Mouse (Mus musculus) lung, postnatal 0 days (tissue): ENCODE measurements around the gene Nbeal1. TPM values are rescaled to one million over a fixed set of nuclear protein-coding genes. Genes with fewer than 3 reads are reported as not detected.
"Not testable (repeated sequence)": the region's sequence is repeated elsewhere in the genome, so short reads cannot be mapped to it uniquely, and the experiment has no call there.

Source experiments
- ATAC-seq: fragments of 200-750 bp; cut with Nextera tagmentation; 2 replicates; pipeline ENCODE4 v1.8.0; 2017; ENCODE audit warnings: moderate library complexity
- DNase-seq: peaks from one replicate; pipeline ENCODE4 v3.0.0-alpha.2; 2016; ENCODE audit warnings: low spot score
- H3K27ac ChIP-seq: fragments of 300-500 bp; sonication (generic); 2 replicates; pipeline ENCODE4 v1.5.1; 2014; ENCODE audit warnings: antibody characterized with exemption, mild to moderate bottlenecking, low read length, mixed read lengths
- H3K27me3 ChIP-seq: fragments of 300-500 bp; sonication (generic); replicated peaks from 2 replicates; pipeline ENCODE4 v1.6.1; 2014; ENCODE audit warnings: low read length, mixed read lengths; ENCODE audit not compliant: insufficient read depth
- H3K36me3 ChIP-seq: fragments of 300-500 bp; sonication (generic); 2 replicates; pipeline ENCODE4 v1.6.1; 2014; ENCODE audit warnings: low read length, mixed read lengths; ENCODE audit not compliant: insufficient read depth
- H3K4me1 ChIP-seq: fragments of 300-500 bp; sonication (generic); 2 replicates; pipeline ENCODE4 v1.6.1; 2014; ENCODE audit warnings: antibody characterized with exemption, low read depth, low read length, mixed read lengths; ENCODE audit not compliant: insufficient read depth
- H3K4me2 ChIP-seq: fragments of 300-500 bp; sonication (generic); replicated peaks from 2 replicates; pipeline ENCODE4 v1.6.1; 2014; ENCODE audit warnings: low read depth, mild to moderate bottlenecking, low read length, moderate library complexity, mixed read lengths
- H3K4me3 ChIP-seq: fragments of 300-500 bp; sonication (generic); 2 replicates; pipeline ENCODE4 v1.5.1; 2014; ENCODE audit warnings: low read depth, low read length
- H3K9ac ChIP-seq: fragments of 300-500 bp; sonication (generic); replicated peaks from 2 replicates; pipeline ENCODE4 v1.6.1; 2014; ENCODE audit warnings: low read depth, mild to moderate bottlenecking
- H3K9me3 ChIP-seq: fragments of 300-500 bp; sonication (generic); 2 replicates; pipeline ENCODE4 v1.6.1; 2016; ENCODE audit warnings: low read length, mixed read lengths
- CTCF ChIP-seq: IDR thresholded peaks from 2 replicates; pipeline ENCODE4 v1.5.1; 2016; ENCODE audit warnings: antibody characterized with exemption, mild to moderate bottlenecking
- EP300 ChIP-seq: IDR thresholded peaks from 2 replicates; pipeline ENCODE4 v1.6.1; 2016; ENCODE audit warnings: antibody characterized with exemption, mild to moderate bottlenecking, control low read depth
- WGBS: fragments of 180-500 bp; shearing (Covaris S2); extraction: QIAGEN DNeasy Blood & Tissue Kit; methylation state at CpG from one replicate; pipeline ENCODE4 v1.1.7; 2014; 5-methylcytosine and 5-hydroxymethylcytosine counted together
- polyA plus RNA-seq: library from polyadenylated mRNA; unstranded; fragments of >200 nt; fragmentation: Nextera tagmentation; extraction: Ambion mirVana; gene quantifications from 2 replicates; pipeline ENCODE4 v1.2.1, GENCODE M21; 2015

Nbeal1 gene
- polyA plus RNA-seq, 1 experiment from 2014 or later, result 11.8 TPM

- Histone ChIP-seq H3K4me3 (no peak overlapping the region), H3K9ac (no peak overlapping the region), H3K36me3 (no peaks in the 10 kb centered on the region), H3K9me3 (no peaks in the 10 kb centered on the region), H3K4me2 (no peak overlapping the region), H3K27me3 (no peaks in the 10 kb centered on the region), H3K27ac (no peak overlapping the region), H3K4me1 (no peaks in the 10 kb centered on the region)
- ATAC-seq, result no peak
- TF ChIP-seq EP300 (no peak), CTCF (no peak)
- no peak for DNase-seq
- WGBS, result 63% methylated on average over 2 of the region's 2 CpGs
Observed at GRCm38 (mm10) chr1:60169626-60170025, 10.8 kb upstream of the Nbeal1 start.

GRCm38 (mm10) chr1:60170251-60170650 is 10.1 kb upstream of the Nbeal1 start:
- H3K4me2 ChIP-seq, result no peak overlapping the region
- no peak overlapping the region for H3K4me3 ChIP-seq
- ATAC-seq (no peak), DNase-seq (no peak)
- no peaks in the 10 kb centered on the region for H3K4me1 ChIP-seq
- no peaks in the 10 kb centered on the region for H3K9me3 ChIP-seq
- no peaks in the 10 kb centered on the region for H3K27me3 ChIP-seq
- TF ChIP-seq CTCF, result no peak
- no peak for TF ChIP-seq EP300
- H3K9ac ChIP-seq, result no peak overlapping the region
- no peaks in the 10 kb centered on the region for H3K36me3 ChIP-seq
- H3K27ac ChIP-seq, result no peak overlapping the region
- WGBS, result 44% methylated on average over 2 of the region's 2 CpGs

GRCm38 (mm10) chr1:60173119-60173518 is 7.3 kb upstream of the Nbeal1 start:
- no peak for ATAC-seq
- Histone ChIP-seq H3K4me2 (no peak overlapping the region), H3K27me3 (no peaks in the 10 kb centered on the region), H3K36me3 (no peaks in the 10 kb centered on the region), H3K27ac (no peak overlapping the region), H3K4me3 (no peak overlapping the region), H3K9me3 (no peaks in the 10 kb centered on the region), H3K9ac (no peak overlapping the region), H3K4me1 (no peaks in the 10 kb centered on the region)
- no peak for DNase-seq
- no peak for TF ChIP-seq CTCF
- no peak for TF ChIP-seq EP300
- 79% methylated on average over 3 of the region's 3 CpGs for WGBS

- not testable (repeated sequence) for H3K4me2 ChIP-seq, H3K27me3 ChIP-seq, H3K9ac ChIP-seq, DNase-seq, ATAC-seq, H3K4me3 ChIP-seq, H3K27ac ChIP-seq, H3K9me3 ChIP-seq, H3K4me1 ChIP-seq, H3K36me3 ChIP-seq
- WGBS, result 83% methylated on average over 1 of the region's 1 CpGs
Observed at GRCm38 (mm10) chr1:60177814-60178213, 2.6 kb upstream of the Nbeal1 start.

- Histone ChIP-seq H3K27ac (peak overlapping the region; percentile 98; the same call in 1 of the 2 replicates), H3K27me3 (no peaks in the 10 kb centered on the region), H3K4me1 (no peaks in the 10 kb centered on the region), H3K9ac (no peak overlapping the region), H3K9me3 (no peaks in the 10 kb centered on the region), H3K4me2 (peak overlapping the region; percentile 49), H3K36me3 (no peaks in the 10 kb centered on the region), H3K4me3 (peak overlapping the region; percentile 81)
- TF ChIP-seq CTCF (no peak), EP300 (no peak)
- ATAC-seq, result no peak
- DNase-seq, result peak; percentile 29
- 32% methylated on average over 4 of the region's 4 CpGs for WGBS
Observed at GRCm38 (mm10) chr1:60179376-60179775, 1.0 kb upstream of the Nbeal1 start.

GRCm38 (mm10) chr1:60180784-60181221 is 404 bp downstream of the Nbeal1 start:
- Histone ChIP-seq H3K9ac (peak overlapping the region; percentile 89), H3K27me3 (no peaks in the 10 kb centered on the region), H3K4me2 (peak overlapping the region; percentile 48), H3K4me1 (no peaks in the 10 kb centered on the region), H3K9me3 (no peaks in the 10 kb centered on the region), H3K36me3 (no peaks in the 10 kb centered on the region), H3K4me3 (peak overlapping the region; percentile 81), H3K27ac (peak overlapping the region; percentile 98)
- ATAC-seq, result peak; percentile 78
- WGBS, result 2% methylated on average over 19 of the region's 30 CpGs
- DNase-seq, result peak; percentile 89
- TF ChIP-seq EP300 (peak; percentile 26; the same call in 1 of the 2 replicates), CTCF (no peak)

GRCm38 (mm10) chr1:60188454-60188853 is 8.1 kb downstream of the Nbeal1 start:
- Histone ChIP-seq H3K9me3 (no peaks in the 10 kb centered on the region), H3K9ac (no peak overlapping the region), H3K36me3 (no peaks in the 10 kb centered on the region), H3K27ac (no peak overlapping the region), H3K4me3 (no peak overlapping the region), H3K27me3 (no peaks in the 10 kb centered on the region), H3K4me2 (no peak overlapping the region), H3K4me1 (no peaks in the 10 kb centered on the region)
- ATAC-seq, result no peak
- TF ChIP-seq CTCF, result no peak
- TF ChIP-seq EP300, result no peak
- no peak for DNase-seq
